Mouse (Mus musculus): Measurements from ENCODE around the gene Igf2. TPM values are rescaled to one million over a fixed set of nuclear protein-coding genes. Genes with fewer than 3 reads are reported as not detected.

Igf2 gene
- polyA plus RNA-seq, 1 experiment from 2014 or later: 978 TPM

DNA sequence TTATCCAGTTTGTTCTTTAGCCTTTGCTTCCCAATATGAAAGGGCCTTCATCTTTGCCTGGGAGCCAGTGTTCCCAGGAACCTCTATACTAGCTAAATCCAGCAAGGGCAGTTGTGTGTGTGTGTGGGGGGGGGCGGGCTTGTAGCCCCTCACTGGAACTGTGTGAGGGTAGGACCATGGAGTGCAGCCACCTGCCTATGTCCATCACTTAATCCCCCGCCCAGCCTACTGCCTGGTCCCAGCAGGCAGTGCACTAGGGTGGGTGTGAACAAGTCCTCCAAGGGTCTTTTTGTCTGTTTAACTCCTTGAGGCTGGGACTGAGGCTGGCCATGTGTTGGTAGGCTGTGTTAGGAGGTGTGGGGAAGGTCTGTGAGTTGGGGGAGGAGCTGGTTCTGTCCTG lies 53.5 kb downstream of the Igf2 start:
- Histone ChIP-seq H3K4me1 (replicated peaks) (peaks cover 29% of the 10 kb centered on the region), H3K36me3 (no peaks in the 10 kb centered on the region)
- no peak for ATAC-seq

DNA sequence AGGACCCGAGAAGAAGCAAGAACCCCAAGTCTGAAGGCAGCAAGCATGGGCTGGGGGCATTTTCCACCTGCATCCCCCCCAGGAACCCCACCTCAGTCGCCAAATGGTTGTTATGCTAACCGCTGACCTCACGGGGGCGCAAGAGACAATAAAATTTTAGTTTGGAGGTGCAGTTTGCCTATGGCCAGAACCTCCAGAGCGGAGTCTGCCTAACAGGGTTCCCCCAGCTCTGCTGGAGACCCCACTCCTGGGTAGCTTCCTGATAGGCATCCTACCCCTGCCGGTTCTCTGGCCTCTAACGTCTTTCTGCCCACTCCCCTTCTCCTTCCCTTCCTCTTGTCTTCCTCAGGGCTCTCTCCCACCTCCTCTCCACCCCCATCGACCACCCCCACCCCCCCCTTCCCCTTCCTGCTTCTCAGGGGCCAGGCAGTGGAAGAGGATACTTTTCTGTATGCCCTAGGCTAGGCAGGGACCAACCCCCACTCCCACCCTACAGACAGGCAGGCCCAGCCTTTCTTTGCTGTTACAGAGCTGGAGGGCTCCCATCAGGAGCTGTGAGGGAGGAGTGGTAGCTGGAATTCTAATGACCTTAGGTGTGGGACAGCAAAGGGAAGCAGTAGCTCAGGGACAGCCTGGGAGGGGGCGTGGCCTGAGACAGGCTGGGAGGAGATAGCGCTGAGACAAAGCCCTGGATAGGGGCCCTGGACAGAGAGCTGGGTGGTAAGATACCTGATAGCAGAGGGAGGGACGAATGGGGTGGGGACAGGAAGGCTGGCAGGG lies 55.8 kb downstream of the Igf2 start:
- 3% methylated on average over 12 of the region's 12 CpGs for WGBS
- Histone ChIP-seq H3K4me3 (replicated peaks) (peak overlapping the region; percentile 17; the same call in 1 of the 2 replicates), H3K4me2 (replicated peaks) (peak overlapping the region; percentile 46), H3K4me1 (replicated peaks) (peaks cover 29% of the 10 kb centered on the region), H3K27ac (peak overlapping the region; percentile 64), H3K9me3 (no peaks in the 10 kb centered on the region), H3K27me3 (replicated peaks) (no peaks in the 10 kb centered on the region), H3K9ac (no peak overlapping the region), H3K36me3 (no peaks in the 10 kb centered on the region)
- peak; percentile 99 for ATAC-seq

More for the DNA sequence above, 53.5 kb downstream of the Igf2 start:
- Histone ChIP-seq H3K9ac (no peak overlapping the region), H3K27ac (no peak overlapping the region), H3K9me3 (no peaks in the 10 kb centered on the region), H3K4me2 (replicated peaks) (no peak overlapping the region), H3K27me3 (replicated peaks) (no peaks in the 10 kb centered on the region), H3K4me3 (replicated peaks) (no peak overlapping the region)
- WGBS: 65% methylated on average over 2 of the region's 2 CpGs

DNA sequence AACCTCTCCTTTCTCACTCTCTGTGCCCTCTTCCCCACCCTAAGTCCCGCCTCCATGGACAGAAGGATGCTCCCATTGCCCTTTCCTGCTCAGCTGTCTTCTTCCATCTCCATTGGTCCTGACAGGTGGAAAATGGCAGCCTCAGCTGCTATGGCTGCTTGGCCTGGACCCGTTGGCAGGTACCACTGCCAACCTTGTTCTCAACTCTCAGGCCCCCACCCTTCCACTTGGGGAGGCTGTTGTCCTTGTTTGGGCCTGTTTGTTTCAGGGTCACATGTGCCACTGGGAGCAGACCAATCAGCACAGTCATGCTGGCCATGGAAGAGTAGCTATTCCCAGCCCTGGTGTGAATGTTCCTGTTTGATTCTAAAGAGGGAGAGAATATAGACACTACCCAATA lies 65.7 kb downstream of the Igf2 start:
- 93% methylated on average over 2 of the region's 2 CpGs for WGBS
- H3K27ac ChIP-seq: no peak overlapping the region
- no peak for ATAC-seq
- no peak overlapping the region for H3K4me2 ChIP-seq (replicated peaks)
- H3K9ac ChIP-seq: no peak overlapping the region
- no peaks in the 10 kb centered on the region for H3K36me3 ChIP-seq
- H3K9me3 ChIP-seq: no peaks in the 10 kb centered on the region
- H3K4me3 ChIP-seq (replicated peaks): no peak overlapping the region
- H3K4me1 ChIP-seq (replicated peaks): 0 out of 2 replicates have a peak, but pooled peaks cover 8% of the 10 kb centered on the region
- no peaks in the 10 kb centered on the region for H3K27me3 ChIP-seq (replicated peaks)

MicroRNAs within 50 kb of the gene (microRNA counts, 519-probe panel; counts per million panel counts)
- 2,331 counts per million, percentile 61 among the panel's probes with 10 or more counts for microRNA mmu-miR-483

Other genes with a start within 250 kb of the Igf2 start
- gene Syt8, start 232.0 kb downstream of the Igf2 start, polyA plus RNA-seq (2015; fragmentation: Nextera tagmentation; extraction: Ambion mirVana): 5.4 and 5.6 TPM in 2 replicates
- gene Tnni2, start 225.0 kb downstream of the Igf2 start, polyA plus RNA-seq (2015; fragmentation: Nextera tagmentation; extraction: Ambion mirVana): 4.8 and 4.9 TPM in 2 replicates
- 130 and 145 TPM in 2 replicates for gene Lsp1, start 206.0 kb downstream of the Igf2 start, polyA plus RNA-seq (2015; fragmentation: Nextera tagmentation; extraction: Ambion mirVana)
- 1.4 and 4.3 TPM in 2 replicates for gene Tnnt3, start 168.0 kb downstream of the Igf2 start, polyA plus RNA-seq (2015; fragmentation: Nextera tagmentation; extraction: Ambion mirVana)
- 44.9 and 57.4 TPM in 2 replicates for gene Mrpl23, start 134.1 kb downstream of the Igf2 start, polyA plus RNA-seq (2015; fragmentation: Nextera tagmentation; extraction: Ambion mirVana)
- 1.0 and 1.4 TPM in 2 replicates for gene Gm49394, start 3.1 kb upstream of the Igf2 start, polyA plus RNA-seq (2015; fragmentation: Nextera tagmentation; extraction: Ambion mirVana)
- 272 and 461 TPM in 2 replicates for gene Ins2, start 76.6 kb upstream of the Igf2 start, polyA plus RNA-seq (2015; fragmentation: Nextera tagmentation; extraction: Ambion mirVana)

All from intestine, embryonic 15.5 days (tissue).